Mouse (Mus musculus): ENCODE data around the gene Gm43191. TPM values are rescaled to one million over a fixed set of nuclear protein-coding genes. Genes with fewer than 3 reads are reported as not detected.
"Not testable (repeated sequence)": the region's sequence is repeated elsewhere in the genome, so short reads cannot be mapped to it uniquely, and the experiment has no call there.

Gene Gm43191
- polyA plus RNA-seq, 1 experiment from 2014 or later: not detected

- H3K9me3 ChIP-seq: no peaks in the 10 kb centered on the region
- no peaks in the 10 kb centered on the region for H3K27me3 ChIP-seq (replicated peaks; ENCODE audit: low read depth, poor library complexity, severe bottlenecking)
- 81% methylated on average over 7 of the region's 7 CpGs for WGBS
- H3K36me3 ChIP-seq (replicated peaks): no peaks in the 10 kb centered on the region
- DNase-seq (ENCODE audit: low spot score): no peak
- no peak overlapping the region for H3K27ac ChIP-seq (replicated peaks)
- peaks cover 48% of the 10 kb centered on the region for H3K4me1 ChIP-seq
- H3K4me3 ChIP-seq: no peak overlapping the region
Observed at GRCm38 (mm10) chr3:116656184-116656965, 24.7 kb downstream of the Gm43191 start.

- DNase-seq (ENCODE audit: low spot score); H3K9me3 ChIP-seq; H3K4me3 ChIP-seq; H3K27ac ChIP-seq (replicated peaks); H3K27me3 ChIP-seq (replicated peaks; ENCODE audit: low read depth, poor library complexity, severe bottlenecking): not testable (repeated sequence)
- H3K4me1 ChIP-seq: peaks cover 25% of the 10 kb centered on the region
- peaks cover 18% of the 10 kb centered on the region for H3K36me3 ChIP-seq (replicated peaks)
- WGBS: 94% methylated on average over 11 of the region's 11 CpGs
Observed at GRCm38 (mm10) chr3:116654051-116654450, 27.0 kb downstream of the Gm43191 start.

- H3K36me3 ChIP-seq (replicated peaks): peaks cover 23% of the 10 kb centered on the region
- no peaks in the 10 kb centered on the region for H3K27me3 ChIP-seq (replicated peaks; ENCODE audit: low read depth, poor library complexity, severe bottlenecking)
- no peaks in the 10 kb centered on the region for H3K9me3 ChIP-seq
- WGBS: 87% methylated on average over 5 of the region's 5 CpGs
- H3K27ac ChIP-seq (replicated peaks): no peak overlapping the region
- peaks cover 20% of the 10 kb centered on the region for H3K4me1 ChIP-seq
- no peak overlapping the region for H3K4me3 ChIP-seq
- DNase-seq (ENCODE audit: low spot score): no peak
Observed at GRCm38 (mm10) chr3:116653278-116653945, 27.6 kb downstream of the Gm43191 start.

- DNase-seq (ENCODE audit: low spot score): no peak
- H3K27me3 ChIP-seq (replicated peaks; ENCODE audit: low read depth, poor library complexity, severe bottlenecking): no peaks in the 10 kb centered on the region
- H3K27ac ChIP-seq (replicated peaks): no peak overlapping the region
- H3K36me3 ChIP-seq (replicated peaks): peaks cover 32% of the 10 kb centered on the region
- H3K4me1 ChIP-seq: peaks cover 11% of the 10 kb centered on the region
- H3K4me3 ChIP-seq: no peak overlapping the region
- 78% methylated on average over 3 of the region's 3 CpGs for WGBS
- no peaks in the 10 kb centered on the region for H3K9me3 ChIP-seq
Observed at GRCm38 (mm10) chr3:116652033-116652446, 29.0 kb downstream of the Gm43191 start.

GRCm38 (mm10) chr3:116650698-116651097, 30.4 kb downstream of the Gm43191 start:
- no peak for DNase-seq (ENCODE audit: low spot score)
- H3K4me3 ChIP-seq: no peak overlapping the region
- H3K27ac ChIP-seq (replicated peaks): no peak overlapping the region
- no peaks in the 10 kb centered on the region for H3K27me3 ChIP-seq (replicated peaks; ENCODE audit: low read depth, poor library complexity, severe bottlenecking)
- peaks cover 10% of the 10 kb centered on the region for H3K4me1 ChIP-seq
- H3K36me3 ChIP-seq (replicated peaks): peaks cover 46% of the 10 kb centered on the region
- H3K9me3 ChIP-seq: no peaks in the 10 kb centered on the region
- WGBS: 95% methylated on average over 9 of the region's 9 CpGs

GRCm38 (mm10) chr3:116648805-116649204, 32.3 kb downstream of the Gm43191 start:
- H3K4me1 ChIP-seq: peaks cover 10% of the 10 kb centered on the region
- no peaks in the 10 kb centered on the region for H3K27me3 ChIP-seq (replicated peaks; ENCODE audit: low read depth, poor library complexity, severe bottlenecking)
- peaks cover 65% of the 10 kb centered on the region for H3K36me3 ChIP-seq (replicated peaks)
- H3K9me3 ChIP-seq: no peaks in the 10 kb centered on the region
- no peak for DNase-seq (ENCODE audit: low spot score)
- WGBS: 93% methylated on average over 7 of the region's 7 CpGs
- no peak overlapping the region for H3K27ac ChIP-seq (replicated peaks)
- no peak overlapping the region for H3K4me3 ChIP-seq

- Histone ChIP-seq H3K9me3 (no peaks in the 10 kb centered on the region), H3K4me1 (no peaks in the 10 kb centered on the region), H3K36me3 (replicated peaks) (peaks cover 88% of the 10 kb centered on the region), H3K27ac (replicated peaks) (no peak overlapping the region), H3K27me3 (replicated peaks; ENCODE audit: low read depth, poor library complexity, severe bottlenecking) (no peaks in the 10 kb centered on the region), H3K4me3 (no peak overlapping the region)
- WGBS: 98% methylated on average over 1 of the region's 1 CpGs
- DNase-seq (ENCODE audit: low spot score): no peak
Observed at GRCm38 (mm10) chr3:116646387-116646786, 34.7 kb downstream of the Gm43191 start.

GRCm38 (mm10) chr3:116642373-116642772, 38.7 kb downstream of the Gm43191 start:
- Histone ChIP-seq H3K27ac (replicated peaks) (no peak overlapping the region), H3K4me3 (no peak overlapping the region), H3K27me3 (replicated peaks; ENCODE audit: low read depth, poor library complexity, severe bottlenecking) (no peaks in the 10 kb centered on the region), H3K9me3 (no peaks in the 10 kb centered on the region), H3K36me3 (replicated peaks) (peaks cover 99% of the 10 kb centered on the region), H3K4me1 (no peaks in the 10 kb centered on the region)
- no peak for DNase-seq (ENCODE audit: low spot score)
- WGBS: 90% methylated on average over 2 of the region's 2 CpGs

- 93% methylated on average over 6 of the region's 6 CpGs for WGBS
- Histone ChIP-seq H3K27me3 (replicated peaks; ENCODE audit: low read depth, poor library complexity, severe bottlenecking) (no peaks in the 10 kb centered on the region), H3K4me1 (no peaks in the 10 kb centered on the region), H3K27ac (replicated peaks) (no peak overlapping the region), H3K9me3 (no peaks in the 10 kb centered on the region), H3K4me3 (no peak overlapping the region), H3K36me3 (replicated peaks) (peaks cover 99% of the 10 kb centered on the region)
- DNase-seq (ENCODE audit: low spot score): no peak
Observed at GRCm38 (mm10) chr3:116641811-116642371, 39.2 kb downstream of the Gm43191 start.

GRCm38 (mm10) chr3:116640024-116640423, 41.0 kb downstream of the Gm43191 start:
- WGBS: 87% methylated on average over 1 of the region's 1 CpGs
- DNase-seq (ENCODE audit: low spot score): no peak
- H3K4me3 ChIP-seq: no peak overlapping the region
- H3K9me3 ChIP-seq: no peaks in the 10 kb centered on the region
- H3K36me3 ChIP-seq (replicated peaks): peaks cover 99% of the 10 kb centered on the region
- H3K27me3 ChIP-seq (replicated peaks; ENCODE audit: low read depth, poor library complexity, severe bottlenecking): no peaks in the 10 kb centered on the region
- H3K27ac ChIP-seq (replicated peaks): no peak overlapping the region
- H3K4me1 ChIP-seq: no peaks in the 10 kb centered on the region

- H3K27ac ChIP-seq (replicated peaks): no peak overlapping the region
- DNase-seq (ENCODE audit: low spot score): no peak
- H3K27me3 ChIP-seq (replicated peaks; ENCODE audit: low read depth, poor library complexity, severe bottlenecking): no peaks in the 10 kb centered on the region
- 91% methylated on average over 7 of the region's 7 CpGs for WGBS
- H3K4me3 ChIP-seq: no peak overlapping the region
- no peaks in the 10 kb centered on the region for H3K9me3 ChIP-seq
- peaks cover 99% of the 10 kb centered on the region for H3K36me3 ChIP-seq (replicated peaks)
- H3K4me1 ChIP-seq: no peaks in the 10 kb centered on the region
Observed at GRCm38 (mm10) chr3:116638572-116638971, 42.5 kb downstream of the Gm43191 start.

GRCm38 (mm10) chr3:116637693-116638476, 43.2 kb downstream of the Gm43191 start:
- Histone ChIP-seq H3K9me3 (no peaks in the 10 kb centered on the region), H3K36me3 (replicated peaks) (peaks cover 99% of the 10 kb centered on the region), H3K4me1 (no peaks in the 10 kb centered on the region), H3K27me3 (replicated peaks; ENCODE audit: low read depth, poor library complexity, severe bottlenecking) (no peaks in the 10 kb centered on the region), H3K4me3 (no peak overlapping the region), H3K27ac (replicated peaks) (no peak overlapping the region)
- no peak for DNase-seq (ENCODE audit: low spot score)
- WGBS: 86% methylated on average over 9 of the region's 9 CpGs
